Mouse (Mus musculus): ENCODE results near the gene Iqcn.

DNA sequence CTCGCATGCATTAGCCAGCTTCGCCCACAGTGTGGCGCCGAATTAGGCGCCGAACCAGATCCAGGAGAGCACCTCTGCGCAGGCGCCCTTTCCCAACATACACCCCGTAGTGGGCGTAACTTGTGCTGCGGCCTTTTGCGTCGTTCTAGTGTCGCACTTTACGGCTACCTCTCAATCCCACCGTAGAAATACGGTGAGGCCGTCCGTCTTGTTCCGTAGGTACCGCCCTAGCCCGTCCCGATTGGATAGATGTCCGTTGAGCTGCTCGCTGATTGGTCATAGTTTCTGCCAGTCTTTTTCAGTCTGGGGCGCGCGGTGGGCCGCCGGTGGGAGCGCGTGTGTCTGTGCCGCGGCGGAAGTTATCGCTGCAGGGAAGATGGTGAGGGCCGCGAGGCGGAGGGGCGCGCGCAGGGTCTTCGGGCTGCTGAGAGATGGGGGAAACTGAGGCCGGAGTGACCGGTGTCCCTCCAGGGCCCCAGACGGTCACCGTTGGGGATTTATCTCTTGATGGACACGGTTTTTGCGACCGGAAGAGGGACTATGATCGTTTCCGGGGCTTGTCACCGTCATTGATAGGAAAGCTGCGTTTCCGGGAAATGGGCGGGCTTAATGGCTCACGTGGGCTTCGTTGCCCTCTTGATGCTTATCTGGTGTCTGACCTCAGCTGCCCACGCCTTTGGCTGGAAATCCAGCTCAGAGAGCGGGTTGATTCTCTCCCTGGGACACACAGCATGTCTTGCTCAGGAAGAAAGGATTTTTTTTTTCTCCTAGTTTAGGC, 30.0 kb upstream of the Iqcn start, which contains the start of gene Lsm4:
- TF ChIP-seq CTCF (IDR thresholded peaks at IDR 0.05; ENCODE audit: borderline replicate concordance, extremely low read depth, insufficient read depth, insufficient read length) (peak; percentile 87), POLR2A (IDR thresholded peaks at IDR 0.05; ENCODE audit: borderline replicate concordance, extremely low read depth, insufficient read depth, insufficient read length, poor library complexity, severe bottlenecking) (peak; percentile 66; the same call in 1 of the 2 replicates)

Measured in brain, embryonic 14.5 days (tissue).